Mouse (Mus musculus) C2C12 (cell line): ENCODE data around the gene Vtn.

ENCODE experiments used
- CEBPB ChIP-seq: IDR thresholded peaks from one replicate; pipeline ENCODE4 v1.6.1; 2011; ENCODE audit warnings: low read depth, mild to moderate bottlenecking, control low read depth, moderate library complexity
- CTCF ChIP-seq: IDR thresholded peaks from one replicate; pipeline ENCODE4 v1.5.1; 2011; ENCODE audit not compliant: control insufficient read depth, insufficient read depth, insufficient read length
- USF1 ChIP-seq: IDR thresholded peaks from one replicate; pipeline ENCODE4 v1.6.1; 2011; ENCODE audit warnings: low read depth, mild to moderate bottlenecking, control low read depth, moderate library complexity

GRCm38 (mm10) chr11:78465568-78466180 is 33.2 kb upstream of the Vtn start, which contains the start of gene Slc46a1:
- no peak for TF ChIP-seq USF1
- TF ChIP-seq CEBPB = no peak
- no peak for TF ChIP-seq CTCF
